Mouse (Mus musculus) large intestine, adult 2 months (tissue): ENCODE measurements around the gene Zcchc4. TPM values are rescaled to one million over a fixed set of nuclear protein-coding genes. Genes with fewer than 3 reads are reported as not detected.
"Not testable (repeated sequence)": the region's sequence is repeated elsewhere in the genome, so short reads cannot be mapped to it uniquely, and the experiment has no call there.

Source experiments
- DNase-seq: peaks from one replicate; pipeline ENCODE4 v3.0.0-alpha.2; 2012; ENCODE audit warnings: low read depth, low spot score
- WGBS: fragments of 180-500 bp; shearing (Covaris S2); methylation state at CpG from one replicate; pipeline ENCODE4 v1.1.7; 2018; 5-methylcytosine and 5-hydroxymethylcytosine counted together
- polyA plus RNA-seq: library from polyadenylated mRNA; depleted of rRNA; stranded (reverse); fragments of >200 nt; gene quantifications from 2 replicates; pipeline ENCODE4 v1.2.3, GENCODE M21; 2012; rRNA removed

Zcchc4 gene
- polyA plus RNA-seq: 4.9 and 7.2 TPM in 2 replicates

- WGBS: 75% methylated on average over 8 of the region's 8 CpGs
Observed at GRCm38 (mm10) chr5:52775237-52775636, at the start of gene Zcchc4. Zcchc4 (plus strand) TSS chr5:52775409.

GRCm38 (mm10) chr5:52727747-52728146 is 47.5 kb upstream of the Zcchc4 start:
- no peak for DNase-seq
- WGBS: 86% methylated on average over 5 of the region's 5 CpGs

More at GRCm38 (mm10) chr5:52775237-52775636, at the start of gene Zcchc4:
- DNase-seq: no peak

GRCm38 (mm10) chr5:52732811-52733210 is 42.4 kb upstream of the Zcchc4 start:
- WGBS: 77% methylated on average over 4 of the region's 4 CpGs
- no peak for DNase-seq

GRCm38 (mm10) chr5:52736046-52736445 is 39.2 kb upstream of the Zcchc4 start:
- DNase-seq: no peak
- 53% methylated on average over 3 of the region's 3 CpGs for WGBS

- DNase-seq: no peak
- WGBS: under 1% methylated on average over 75 of the region's 75 CpGs
Observed at GRCm38 (mm10) chr5:52741391-52742111, 33.7 kb upstream of the Zcchc4 start, which contains the start of gene Pi4k2b. Pi4k2b (plus strand) TSS chr5:52741574.

DNA sequence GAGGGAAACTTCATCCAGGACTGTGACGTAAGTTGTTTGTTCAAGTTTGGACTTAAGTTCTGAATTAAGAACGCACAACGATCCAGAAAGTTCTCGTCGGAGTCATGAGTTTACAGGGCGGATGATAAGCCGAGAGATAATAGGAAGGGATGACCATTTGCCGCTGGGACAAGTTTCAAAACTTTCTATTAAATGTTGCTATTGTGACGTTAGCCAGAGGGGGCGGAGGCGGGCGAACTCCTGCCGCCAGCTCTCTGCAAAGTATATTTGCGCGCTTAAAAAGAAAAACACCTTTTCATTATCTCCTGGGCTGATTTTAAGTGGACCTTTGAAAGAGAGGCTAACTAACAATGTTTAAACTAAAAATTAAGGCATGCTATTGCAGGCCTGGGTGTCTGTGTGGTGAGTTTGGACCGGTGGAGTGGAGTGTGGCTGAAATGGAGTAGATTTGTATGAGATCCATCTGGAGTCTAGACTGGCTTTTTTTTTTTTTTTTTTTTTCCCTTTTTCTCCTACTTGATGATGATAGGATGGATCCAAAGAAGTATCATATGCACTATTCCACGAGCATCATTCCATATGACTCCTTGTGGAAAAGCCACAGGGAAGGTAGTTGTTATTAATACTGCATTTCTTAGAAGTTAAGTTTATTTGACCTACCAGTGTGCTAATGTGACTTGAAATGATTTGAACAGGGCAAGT is 32.9 kb upstream of the Zcchc4 start:
- WGBS: under 1% methylated on average over 17 of the region's 17 CpGs
- no peak for DNase-seq

DNA sequence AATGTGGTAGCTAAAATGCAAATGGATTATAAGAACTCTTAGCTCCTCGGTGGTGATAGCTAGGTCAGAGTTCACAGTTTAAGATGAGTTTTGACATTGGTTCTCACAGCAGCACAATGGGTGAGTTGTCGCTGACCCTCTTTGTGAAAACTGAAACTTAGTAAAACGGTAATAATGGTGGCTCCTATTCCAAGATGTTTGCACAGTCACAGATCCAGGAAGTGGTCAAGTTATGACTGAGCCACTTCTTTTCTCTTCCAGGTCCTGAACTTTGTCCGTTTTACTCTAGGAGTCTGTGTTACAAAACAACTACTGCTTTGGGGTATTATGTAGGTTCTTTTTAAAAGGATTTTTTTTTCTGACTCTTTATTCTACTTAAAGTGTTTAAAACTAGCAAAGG is 32.0 kb upstream of the Zcchc4 start:
- no peak for DNase-seq
- 14% methylated on average over 4 of the region's 4 CpGs for WGBS

DNA sequence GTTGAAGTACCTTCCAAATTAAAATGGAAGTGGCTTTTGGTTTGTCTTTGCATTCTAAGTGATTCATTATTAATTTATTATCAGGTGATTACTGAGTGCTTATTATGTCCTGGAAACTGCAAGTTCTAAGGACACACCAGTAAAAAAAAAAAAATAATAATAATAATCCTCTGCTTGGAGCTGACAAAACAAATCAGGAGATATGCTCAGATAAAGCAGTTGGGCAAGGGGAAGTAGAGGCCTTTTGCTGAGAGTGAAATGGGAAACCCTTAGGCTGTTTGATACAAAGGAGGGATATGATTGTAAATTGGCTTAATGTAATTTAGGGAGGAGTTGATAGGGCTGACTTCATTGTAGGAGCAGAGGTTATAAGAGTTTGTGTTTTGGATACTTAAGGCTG is 28.3 kb upstream of the Zcchc4 start:
- DNase-seq: no peak

DNA sequence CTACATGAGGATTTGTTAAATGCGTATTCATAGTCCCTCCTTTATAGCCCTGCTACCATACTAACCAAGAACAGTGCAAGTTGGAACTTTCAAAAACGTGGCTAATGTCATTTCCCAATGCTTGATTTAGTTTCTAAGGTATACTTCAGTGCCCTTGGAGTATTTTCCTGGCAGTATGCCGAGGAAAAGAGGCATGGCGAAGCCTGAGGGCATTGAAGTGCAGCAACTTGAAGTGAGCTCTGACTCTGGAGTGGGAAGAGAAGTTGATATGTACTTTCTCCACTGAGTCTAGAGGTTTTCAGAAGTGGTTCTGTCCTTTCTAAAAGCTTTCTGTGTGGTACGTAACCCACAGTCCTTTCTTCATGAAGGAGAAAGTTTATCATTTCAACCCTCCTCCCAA is 26.5 kb upstream of the Zcchc4 start:
- DNase-seq: no peak
- 77% methylated on average over 5 of the region's 5 CpGs for WGBS

DNA sequence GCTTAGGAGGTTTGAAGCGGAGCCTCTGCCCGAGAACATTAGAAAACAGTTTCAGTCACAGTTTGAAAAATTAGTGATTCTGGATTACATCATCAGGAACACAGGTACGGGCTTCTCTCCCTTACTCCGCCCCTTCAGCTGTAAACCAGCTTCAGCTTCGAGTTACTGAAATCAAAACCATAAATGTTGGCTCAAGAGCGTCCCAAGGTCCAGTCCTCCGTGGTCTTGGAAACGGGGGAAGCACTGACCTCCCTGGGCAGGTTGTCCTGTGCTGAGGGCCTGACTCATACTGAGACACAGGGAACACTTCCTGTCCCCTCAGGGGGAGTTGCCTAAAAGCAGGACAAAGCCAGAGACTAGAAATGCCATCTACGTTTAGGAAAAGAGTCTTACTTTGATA is 22.1 kb upstream of the Zcchc4 start:
- WGBS: 54% methylated on average over 9 of the region's 9 CpGs
- DNase-seq: no peak

- no peak for DNase-seq
Observed at GRCm38 (mm10) chr5:52754196-52754595, 21.0 kb upstream of the Zcchc4 start.

GRCm38 (mm10) chr5:52755337-52755736 is 19.9 kb upstream of the Zcchc4 start:
- WGBS: 93% methylated on average over 3 of the region's 3 CpGs
- no peak for DNase-seq

DNA sequence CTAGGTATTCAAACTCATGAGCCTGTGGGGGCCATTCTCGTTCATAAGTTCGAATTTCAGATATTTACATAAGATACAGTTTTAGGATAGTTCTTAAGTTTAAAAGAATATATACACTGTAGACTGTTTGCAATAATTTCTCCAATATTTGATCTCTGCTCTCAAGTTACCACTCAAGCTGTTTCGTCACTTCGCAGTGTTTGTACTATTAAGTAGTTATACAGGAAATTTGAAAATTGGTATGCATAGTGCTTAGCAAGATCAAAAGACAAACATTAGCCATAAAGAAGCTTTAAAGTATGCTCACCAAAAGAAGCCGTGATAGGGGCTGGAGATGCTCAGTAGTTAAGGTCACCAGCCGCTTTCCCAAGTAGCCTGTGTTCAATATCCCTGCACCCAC is 19.2 kb upstream of the Zcchc4 start:
- 94% methylated on average over 6 of the region's 6 CpGs for WGBS
- DNase-seq: no peak

DNA sequence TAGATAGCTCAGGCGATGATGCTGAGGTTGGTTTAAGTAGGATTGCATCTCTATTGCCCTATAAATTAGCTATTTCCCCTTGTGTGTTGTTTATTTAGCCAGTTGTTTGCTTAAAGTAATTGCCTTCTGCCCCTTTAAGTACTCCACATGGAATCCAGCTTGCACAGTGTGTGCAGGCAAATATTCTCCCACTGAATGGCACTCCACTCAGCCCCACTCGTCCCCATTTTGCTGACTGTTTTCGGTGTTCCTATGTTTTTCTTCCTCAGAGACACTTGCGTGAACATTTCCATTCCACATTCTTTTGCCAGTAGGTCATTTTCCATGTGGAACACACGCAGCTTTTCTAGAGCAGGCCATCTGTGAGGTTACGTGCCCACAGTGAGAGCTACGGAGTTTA is 12.6 kb upstream of the Zcchc4 start:
- no peak for DNase-seq
- 66% methylated on average over 7 of the region's 7 CpGs for WGBS

GRCm38 (mm10) chr5:52774267-52774666 is 942 bp upstream of the Zcchc4 start:
- no peak for DNase-seq
- 85% methylated on average over 5 of the region's 5 CpGs for WGBS

GRCm38 (mm10) chr5:52776466-52777354 is 1.5 kb downstream of the Zcchc4 start:
- DNase-seq: not testable (repeated sequence)
- WGBS: 93% methylated on average over 8 of the region's 8 CpGs

GRCm38 (mm10) chr5:52782523-52783250 is 7.5 kb downstream of the Zcchc4 start:
- DNase-seq: peak; percentile 48
- 4% methylated on average over 37 of the region's 37 CpGs for WGBS

GRCm38 (mm10) chr5:52783251-52783620 is 8.0 kb downstream of the Zcchc4 start:
- under 1% methylated on average over 9 of the region's 9 CpGs for WGBS
- no peak for DNase-seq

- 82% methylated on average over 2 of the region's 2 CpGs for WGBS
- DNase-seq: no peak
Observed at GRCm38 (mm10) chr5:52783957-52784356, 8.7 kb downstream of the Zcchc4 start.
